Mouse (Mus musculus) effector memory CD4-positive, alpha-beta T cell, adult 7 months (primary cell): ENCODE measurements around the gene Tbc1d8. TPM values are rescaled to one million over a fixed set of nuclear protein-coding genes. Genes with fewer than 3 reads are reported as not detected.

ENCODE experiments used
- polyA plus RNA-seq: library from polyadenylated mRNA; unstranded; fragments of 100-300 nt; shearing (Covaris generic); gene quantifications from one replicate; pipeline ENCODE4 v1.2.1, GENCODE M21; 2017

Gene Tbc1d8
- polyA plus RNA-seq: 1.7 TPM

GRCm38 (mm10) chr1:39478057-39478895 is at the start of gene Tbc1d8:
Tbc1d8 (minus strand) TSS chr1:39478755.

DNA sequence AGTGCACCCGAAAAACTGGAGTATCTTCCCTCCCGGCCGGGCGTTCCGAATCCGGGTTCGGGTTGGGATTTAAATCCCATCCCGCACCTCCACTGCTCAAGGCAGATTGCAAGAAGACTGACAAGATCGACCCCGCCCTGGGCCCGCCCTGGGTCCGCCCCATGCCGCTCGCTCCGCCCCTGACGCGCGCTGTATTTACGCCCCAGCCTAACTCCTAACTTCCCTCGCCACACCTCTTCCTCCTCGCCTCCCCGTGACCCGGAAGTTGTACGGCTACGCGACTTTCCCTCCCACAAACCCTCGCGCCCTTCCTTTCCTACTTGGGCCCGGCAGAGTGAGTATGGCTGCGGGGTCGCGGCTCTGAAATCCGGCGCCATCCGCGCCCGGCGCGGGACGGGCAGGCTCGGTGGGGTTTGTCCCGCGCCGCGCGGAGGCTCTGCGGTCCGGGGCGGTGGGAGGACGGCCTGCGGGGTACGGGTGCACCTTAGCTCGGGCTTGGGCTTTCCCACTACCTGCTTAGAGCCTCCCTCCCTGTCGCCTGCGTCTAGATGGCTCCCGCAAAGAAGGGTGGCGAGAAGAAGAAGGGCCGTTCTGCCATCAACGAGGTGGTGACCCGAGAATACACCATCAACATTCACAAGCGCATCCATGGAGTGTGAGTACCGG is 110.8 kb downstream of the Tbc1d8 start, which contains the start of gene Rpl31:
Gene Rpl31, plus strand, starts transcription at position 242 of the 666 bp plus-strand sequence.

Other genes starting within 250 kb of the Tbc1d8 start
- 218 TPM for gene Rpl31, start 110.9 kb downstream of the Tbc1d8 start, polyA plus RNA-seq
- 34.2 TPM for gene Cnot11, start 56.2 kb upstream of the Tbc1d8 start, polyA plus RNA-seq
- gene Rnf149, start 98.7 kb upstream of the Tbc1d8 start, polyA plus RNA-seq: 19.1 TPM
- gene Creg2, start 172.7 kb upstream of the Tbc1d8 start, polyA plus RNA-seq: not detected
- not detected for gene Rfx8, start 242.2 kb upstream of the Tbc1d8 start, polyA plus RNA-seq